Mouse (Mus musculus): ENCODE measurements around the gene Pds5b. TPM values are rescaled to one million over a fixed set of nuclear protein-coding genes. Genes with fewer than 3 reads are reported as not detected.

The Pds5b gene
- total and polyA plus RNA-seq, 3 experiments: 21.9 to 52.7 (median 46.2) TPM

- Histone ChIP-seq H3K4me3 (ENCODE audit: control insufficient read depth in 1 of 2, insufficient read depth in 1 of 2, low read depth in 2 of 2, low read length in 2 of 2) (no peak overlapping the region), H3K36me3 (ENCODE audit: control insufficient read depth in 1 of 2, insufficient read depth in 2 of 2, low read length in 2 of 2) (peaks cover 0 to 21% of the 10 kb centered on the region in 2 experiments; a peak in 3 of 4 replicates), H3K27ac (ENCODE audit: control insufficient read depth, low read depth, low read length) (no peak overlapping the region), H3K79me2 (ENCODE audit: control insufficient read depth, insufficient read depth, low read length, poor library complexity) (peaks cover 32% of the 10 kb centered on the region), H3K9me3 (replicated peaks; ENCODE audit: insufficient read depth, low read length) (no peaks in the 10 kb centered on the region), H3K27me3 (ENCODE audit: control insufficient read depth in 1 of 2, insufficient read depth in 2 of 2, low read length in 2 of 2) (no peaks in the 10 kb centered on the region), H3K4me1 (ENCODE audit: control insufficient read depth in 1 of 2, insufficient read depth in 2 of 2, low read length in 2 of 2) (peaks cover 0 to 13% of the 10 kb centered on the region in 2 experiments; a peak in 3 of 4 replicates), H3K9ac (ENCODE audit: control insufficient read depth, low read depth, low read length, poor library complexity, severe bottlenecking) (no peak overlapping the region)
- DNase-seq (ENCODE audit: low read depth, low spot score): no peak
- TF ChIP-seq RAD21 (IDR thresholded peaks at IDR 0.05; ENCODE audit: low read depth, low read length) (no peak), ELF1 (IDR thresholded peaks at IDR 0.05; ENCODE audit: low read depth, low read length) (no peak), ZC3H11A (IDR thresholded peaks at IDR 0.05; ENCODE audit: low read depth, low read length) (no peak), UBTF (IDR thresholded peaks at IDR 0.05; ENCODE audit: borderline replicate concordance, insufficient read depth, low read depth, low read length) (no peak), POLR2A (IDR thresholded peaks at IDR 0.05; ENCODE audit: control insufficient read depth in 1 of 2, insufficient read depth in 1 of 2, low read depth in 1 of 2, low read length in 2 of 2, poor library complexity in 1 of 2) (no peak), MXI1 (IDR thresholded peaks at IDR 0.05; ENCODE audit: low read depth, low read length) (no peak), KAT2A (conservative IDR thresholded peaks at IDR 0.05; ENCODE audit: low read depth, low read length) (no peak), GATA1 (IDR thresholded peaks at IDR 0.05; ENCODE audit: low read depth, low read length) (no peak), ETS1 (IDR thresholded peaks at IDR 0.05; ENCODE audit: low read depth, low read length) (no peak), CTCF (IDR thresholded peaks at IDR 0.05 in 2 of 3, conservative IDR thresholded peaks at IDR 0.05 in 1 of 3; ENCODE audit: control insufficient read depth in 1 of 3, insufficient read depth in 1 of 3, low read depth in 2 of 3, low read length in 3 of 3, poor library complexity in 1 of 3, severe bottlenecking in 1 of 3) (no peak), CHD2 (IDR thresholded peaks at IDR 0.05; ENCODE audit: low read length) (no peak), TAL1 (IDR thresholded peaks at IDR 0.05; ENCODE audit: low read length) (no peak), MEF2A (IDR thresholded peaks at IDR 0.05; ENCODE audit: extremely low read depth, insufficient replicate concordance, low read depth, low read length, poor library complexity, severe bottlenecking) (no peak), MYC (IDR thresholded peaks at IDR 0.05; ENCODE audit: low read depth, low read length) (no peak), NELFE (IDR thresholded peaks at IDR 0.05; ENCODE audit: low read depth, low read length) (no peak), USF2 (IDR thresholded peaks at IDR 0.05; ENCODE audit: borderline replicate concordance in 1 of 2, insufficient read depth in 1 of 2, low read depth in 1 of 2, low read length in 2 of 2) (no peak), ZNF384 (IDR thresholded peaks at IDR 0.05; ENCODE audit: low read depth, low read length) (no peak), NRF1 (IDR thresholded peaks at IDR 0.05; ENCODE audit: insufficient read depth, low read depth, low read length, poor library complexity, severe bottlenecking) (no peak), SIN3A (IDR thresholded peaks at IDR 0.05; ENCODE audit: low read length) (no peak)
These were observed 1.2 kb upstream of the Pds5b start for GRCm38 (mm10) chr5:150672343-150672742.
